Mouse (Mus musculus): Measurements from ENCODE around the gene Tpi1.
"Not testable (repeated sequence)": the region's sequence is repeated elsewhere in the genome, so short reads cannot be mapped to it uniquely, and the experiment has no call there.

Gene Tpi1

DNA sequence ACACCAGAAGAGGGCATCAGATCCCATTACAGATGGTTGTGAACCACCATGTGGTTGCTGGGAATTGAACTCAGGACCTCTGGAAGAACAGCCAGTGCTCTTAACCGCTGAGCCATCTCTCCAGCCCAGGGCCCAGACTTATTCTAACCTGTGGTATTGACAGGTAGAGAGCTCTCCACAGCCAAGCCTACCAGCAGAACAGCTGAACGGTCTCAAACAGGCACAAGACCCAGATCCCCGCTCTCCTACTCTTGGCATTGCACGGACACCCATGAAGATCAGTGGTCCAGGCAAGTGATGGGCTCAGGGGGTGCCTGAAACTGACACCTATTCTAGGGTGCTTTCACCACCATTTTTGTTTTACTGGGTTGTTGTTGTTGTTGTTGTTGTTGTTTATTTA, 17.1 kb upstream of the Tpi1 start:
- DNase-seq (ENCODE audit: low read depth): not testable (repeated sequence)

GRCm38 (mm10) chr6:124829799-124830700, 16.0 kb upstream of the Tpi1 start:
- DNase-seq (ENCODE audit: low read depth): peak; percentile 91

DNA sequence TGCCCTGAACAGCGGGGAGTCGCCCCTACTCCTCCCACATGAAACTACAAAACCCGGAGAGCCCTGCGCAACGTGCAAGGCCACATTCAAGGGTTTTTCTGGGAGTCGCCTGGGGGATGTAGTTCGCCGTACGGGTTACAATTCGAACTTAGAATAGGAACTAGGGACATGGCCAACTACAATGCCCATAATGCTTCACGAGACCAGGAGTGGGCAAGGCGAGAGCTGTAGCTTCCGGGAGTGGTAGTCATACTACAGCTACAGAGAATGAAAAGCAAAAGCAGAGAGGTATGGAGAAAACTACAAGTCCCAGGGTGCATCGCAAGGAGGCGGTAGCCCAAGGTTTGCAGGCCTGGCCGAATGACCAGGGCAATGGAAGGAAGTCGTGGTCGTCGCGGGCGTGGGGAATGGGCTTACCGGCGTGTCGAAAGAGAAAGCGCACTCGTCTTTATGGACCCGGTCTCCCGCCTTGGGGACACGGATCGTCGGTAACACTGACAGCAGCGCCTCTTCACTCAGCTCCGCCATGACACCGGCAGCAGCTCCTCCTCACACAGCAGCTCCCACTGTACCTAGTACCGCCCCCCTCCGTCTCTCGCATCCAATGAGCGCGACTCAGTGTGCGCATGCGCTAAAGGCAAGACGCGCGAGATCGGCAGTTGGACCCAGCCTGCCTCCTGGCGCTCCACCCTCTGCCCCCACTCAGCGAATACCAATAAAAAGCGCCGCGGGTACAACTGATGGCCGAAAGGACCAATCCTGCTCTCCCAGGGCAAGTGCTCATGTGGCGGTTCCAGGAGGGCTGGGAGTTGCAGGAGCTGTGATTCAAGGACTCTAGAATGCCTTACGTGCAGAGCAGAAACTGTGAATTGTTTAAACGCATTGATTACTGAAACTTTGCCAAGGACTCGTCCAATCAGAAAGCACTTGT, 15.0 kb upstream of the Tpi1 start, which contains the start of the genes Usp5 and Cdca3:
Gene Usp5 (minus strand): TSS at position 617 of the 931 bp plus-strand sequence.
Gene Cdca3 (plus strand): TSS at position 680 of the 931 bp plus-strand sequence.
- DNase-seq (ENCODE audit: low read depth): peak; percentile 100

DNA sequence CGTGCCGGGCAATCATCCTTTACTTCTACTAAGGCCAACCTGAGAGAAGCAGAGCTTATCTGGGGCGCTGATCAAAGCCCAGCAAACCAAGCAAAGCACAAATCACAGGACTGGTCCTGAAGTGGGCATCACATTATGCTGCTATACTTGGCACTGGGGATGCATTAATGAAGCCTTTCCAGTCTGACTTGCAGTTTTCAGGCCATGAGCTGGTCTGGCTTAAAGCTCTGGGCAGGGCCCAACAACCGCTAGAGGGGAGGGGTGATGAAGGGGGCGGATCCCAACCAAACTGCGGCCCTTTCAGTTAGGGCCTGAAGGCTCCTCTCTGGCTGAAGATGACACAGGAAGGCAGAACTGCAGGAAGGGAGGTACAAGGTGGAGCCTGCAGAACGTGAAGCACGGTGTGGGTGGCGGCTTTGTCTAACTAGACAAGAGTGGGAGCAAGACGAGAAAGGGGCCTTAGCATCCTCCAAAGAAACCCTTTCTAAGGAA, 14.1 kb upstream of the Tpi1 start:
- peak; percentile 46 for DNase-seq (ENCODE audit: low read depth)

DNA sequence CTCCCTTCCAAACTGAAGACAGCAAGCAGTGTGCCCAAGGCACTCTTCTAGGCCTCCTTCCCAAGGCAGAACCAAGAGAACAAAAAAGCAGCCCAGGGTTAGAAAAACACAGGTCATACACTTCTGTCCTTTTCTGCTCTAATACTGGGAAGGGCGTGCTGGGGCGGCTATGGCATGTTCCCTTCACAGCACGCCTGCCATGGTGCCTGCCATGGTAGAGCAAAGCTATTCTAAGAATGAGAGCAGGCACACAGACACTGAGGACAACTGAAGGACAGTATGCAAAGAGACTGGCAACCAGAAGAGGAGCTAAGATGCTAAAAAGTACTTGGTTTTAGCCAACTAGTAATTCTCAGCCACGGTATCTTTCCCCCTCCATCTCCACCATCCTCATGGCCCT, 8.0 kb upstream of the Tpi1 start:
- no peak for DNase-seq (ENCODE audit: low read depth)

- DNase-seq (ENCODE audit: low read depth): no peak
Observed at GRCm38 (mm10) chr6:124820891-124821290, 6.8 kb upstream of the Tpi1 start.

DNA sequence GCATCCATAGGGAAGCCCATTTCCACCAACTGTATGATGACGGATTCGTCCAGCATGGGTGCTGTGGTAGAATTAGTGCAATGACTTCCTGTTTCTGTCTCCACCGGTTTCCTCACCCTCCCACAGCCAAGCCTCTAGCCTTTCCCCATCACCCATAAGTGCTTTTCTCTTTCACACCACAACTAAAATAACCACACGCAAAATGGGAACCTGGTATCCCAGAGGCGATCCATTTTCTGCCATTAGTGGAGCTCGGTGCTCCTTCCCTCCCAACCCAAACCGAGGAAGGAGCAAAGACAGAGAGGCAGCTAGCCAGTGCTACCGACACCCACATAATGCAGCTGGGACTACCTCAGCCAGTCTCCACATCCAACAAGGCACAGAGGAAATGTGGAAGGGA, 3.9 kb upstream of the Tpi1 start:
- no peak for DNase-seq (ENCODE audit: low read depth)

GRCm38 (mm10) chr6:124817563-124817962, 3.5 kb upstream of the Tpi1 start:
- no peak for DNase-seq (ENCODE audit: low read depth)

GRCm38 (mm10) chr6:124817125-124817524, 3.0 kb upstream of the Tpi1 start:
- no peak for DNase-seq (ENCODE audit: low read depth)

DNA sequence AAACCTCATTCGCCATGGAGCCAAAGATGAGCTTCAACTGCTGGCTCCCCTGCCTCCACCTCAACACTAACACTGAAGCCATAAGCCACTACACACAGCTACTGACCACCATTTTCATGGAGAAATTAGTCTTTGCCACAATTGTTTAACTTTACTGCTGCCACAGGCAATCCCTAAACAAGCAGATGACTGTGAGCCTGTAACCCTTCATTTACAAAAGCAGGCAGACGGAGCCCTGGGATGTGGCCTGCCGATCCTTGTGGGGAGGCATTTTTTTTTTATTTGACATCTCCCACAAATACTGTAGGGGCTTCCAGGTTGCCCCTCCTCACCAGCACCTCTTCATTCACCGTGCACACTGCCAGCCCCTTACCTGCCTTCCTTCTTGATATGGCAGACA, 2.5 kb upstream of the Tpi1 start:
- DNase-seq (ENCODE audit: low read depth): no peak

DNA sequence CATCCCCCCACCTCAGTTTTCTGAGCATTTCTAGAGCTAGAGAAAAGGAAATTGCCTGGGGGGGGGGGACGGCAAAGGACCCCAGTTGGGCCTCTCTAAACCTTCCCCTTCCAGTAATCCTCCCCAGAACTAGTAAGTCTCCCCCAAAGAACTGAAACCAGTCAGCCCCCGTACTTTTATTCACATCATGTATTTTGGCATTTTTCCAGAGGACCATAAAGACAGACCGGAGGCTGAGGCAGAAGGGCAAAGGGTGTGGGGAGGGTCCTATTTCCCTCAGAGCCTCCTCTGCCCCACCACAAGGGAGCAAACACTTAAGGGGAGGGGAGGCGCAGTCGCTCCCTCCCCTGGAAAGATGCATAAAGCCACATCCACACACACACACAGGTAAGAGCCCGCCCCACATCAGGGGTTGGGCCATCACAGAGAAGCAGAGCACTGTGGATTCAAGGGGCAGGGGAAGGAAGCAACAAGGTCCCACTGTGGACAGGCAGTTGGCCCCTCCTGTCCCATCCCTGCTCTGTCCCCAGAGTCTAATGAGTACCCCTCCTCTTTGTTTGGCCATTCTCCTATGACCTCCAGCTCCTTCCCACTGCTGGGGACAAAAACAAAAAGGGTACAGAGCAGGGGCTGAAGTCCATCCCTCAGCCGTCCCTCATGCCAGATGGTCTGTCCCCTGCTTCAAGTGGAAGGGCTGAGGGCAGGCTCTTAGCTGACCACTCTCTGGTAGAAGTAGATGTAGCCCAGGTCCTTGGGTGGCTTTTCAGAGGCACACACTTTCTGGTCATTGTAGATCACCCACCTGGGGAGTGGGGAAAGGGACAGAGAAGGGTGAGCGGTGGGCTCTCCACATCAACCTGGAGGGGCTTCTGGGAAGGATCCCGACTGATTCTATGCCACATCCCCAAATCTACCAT, 1.0 kb upstream of the Tpi1 start:
- no peak for DNase-seq (ENCODE audit: low read depth)

GRCm38 (mm10) chr6:124814448-124814847, 352 bp upstream of the Tpi1 start:
- DNase-seq (ENCODE audit: low read depth): no peak

GRCm38 (mm10) chr6:124813496-124813895, 600 bp downstream of the Tpi1 start:
- peak; percentile 52 for DNase-seq (ENCODE audit: low read depth)

DNA sequence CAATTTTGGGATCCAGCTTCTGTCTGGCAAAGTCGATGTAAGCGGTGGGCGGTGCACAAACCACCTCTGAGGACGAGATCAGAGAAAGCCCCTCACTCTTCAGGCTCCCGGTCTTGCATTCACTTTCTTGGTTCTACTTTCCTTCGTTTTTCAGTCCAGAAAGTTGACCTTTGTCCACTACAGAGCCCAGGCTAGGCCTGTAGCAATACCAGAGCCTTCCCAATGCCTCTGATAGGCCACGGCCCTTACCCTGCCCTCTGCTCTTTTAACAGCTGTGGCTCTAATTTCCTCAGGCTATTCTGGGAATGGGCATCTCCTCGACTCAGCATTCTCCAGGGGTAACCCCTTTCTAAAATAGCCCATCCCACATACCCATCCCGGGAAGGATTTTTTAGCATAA, 1.2 kb downstream of the Tpi1 start:
- DNase-seq (ENCODE audit: low read depth): no peak

GRCm38 (mm10) chr6:124811701-124812560, 2.2 kb downstream of the Tpi1 start:
- DNase-seq (ENCODE audit: low read depth): no peak

GRCm38 (mm10) chr6:124811403-124811665, 2.8 kb downstream of the Tpi1 start:
- no peak for DNase-seq (ENCODE audit: low read depth)

- DNase-seq (ENCODE audit: low read depth): not testable (repeated sequence)
Observed at GRCm38 (mm10) chr6:124810566-124811402, 3.3 kb downstream of the Tpi1 start.

DNA sequence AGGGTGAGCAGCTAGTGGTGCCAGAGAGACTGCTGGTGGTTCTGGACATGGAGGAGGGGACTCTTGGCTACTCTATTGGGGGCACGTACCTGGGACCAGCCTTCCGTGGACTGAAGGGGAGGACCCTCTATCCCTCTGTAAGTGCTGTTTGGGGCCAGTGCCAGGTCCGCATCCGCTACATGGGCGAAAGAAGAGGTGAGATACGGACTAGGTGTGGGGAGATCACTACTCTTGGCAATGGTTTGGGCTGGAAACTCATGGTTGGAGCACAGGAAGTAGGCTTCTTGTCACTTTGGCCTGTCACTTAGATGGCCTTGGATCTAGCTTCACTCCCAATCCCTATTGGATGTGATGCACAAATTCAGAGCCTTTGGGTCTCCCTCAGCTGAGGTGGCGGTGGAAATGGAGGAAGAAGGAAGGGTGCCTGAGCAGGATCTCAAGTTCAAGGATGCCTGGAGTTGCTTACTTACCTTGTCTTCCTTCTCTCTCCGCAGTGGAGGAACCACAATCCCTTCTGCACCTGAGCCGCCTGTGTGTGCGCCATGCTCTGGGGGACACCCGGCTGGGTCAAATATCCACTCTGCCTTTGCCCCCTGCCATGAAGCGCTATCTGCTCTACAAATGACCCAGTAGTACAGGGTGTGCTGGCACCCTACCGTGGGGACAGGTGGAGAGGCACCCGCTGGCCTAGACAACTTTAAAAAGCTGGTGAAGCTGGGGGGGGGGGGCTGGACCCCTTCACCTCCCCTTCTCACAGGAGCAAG, 4.1 kb downstream of the Tpi1 start:
- DNase-seq (ENCODE audit: low read depth): no peak

Measured in c-Kit-positive CD71-negative TER-119-negative erythroid progenitor cells, embryonic 14.5 days (primary cell).